Mouse (Mus musculus) C2C12 (cell line): ENCODE data around the gene 9330159F19Rik. TPM values are rescaled to one million over a fixed set of nuclear protein-coding genes. Genes with fewer than 3 reads are reported as not detected.

Experiments
- H3K27me3 ChIP-seq: one replicate; pipeline ENCODE4 v1.6.1; 2011; ENCODE audit not compliant: control insufficient read depth, insufficient read depth, insufficient read length
- H3K36me3 ChIP-seq: one replicate; pipeline ENCODE4 v1.6.1; 2011; ENCODE audit not compliant: control insufficient read depth, insufficient read depth
- H3K4me3 ChIP-seq: one replicate; pipeline ENCODE4 v1.5.1; 2011; ENCODE audit warnings: mild to moderate bottlenecking, control low read depth; ENCODE audit not compliant: poor library complexity, insufficient read depth, severe bottlenecking
- H3K79me2 ChIP-seq: one replicate; pipeline ENCODE4 v1.6.1; 2011; ENCODE audit not compliant: control insufficient read depth, insufficient read depth
- H3K79me3 ChIP-seq: one replicate; pipeline ENCODE4 v1.6.1; 2011; ENCODE audit warnings: low read depth, control low read depth
- H3ac ChIP-seq: one replicate; pipeline ENCODE3; 2011; ENCODE audit warnings: low read depth; ENCODE audit not compliant: control insufficient read depth, insufficient read length
- CEBPB ChIP-seq: IDR thresholded peaks from one replicate; pipeline ENCODE4 v1.6.1; 2011; ENCODE audit warnings: low read depth, mild to moderate bottlenecking, control low read depth, moderate library complexity
- CTCF ChIP-seq: IDR thresholded peaks from one replicate; pipeline ENCODE4 v1.5.1; 2011; ENCODE audit not compliant: control insufficient read depth, insufficient read depth, insufficient read length
- FOSL1 ChIP-seq: IDR thresholded peaks from one replicate; pipeline ENCODE4 v1.8.0; 2011; ENCODE audit warnings: mild to moderate bottlenecking, low read length; ENCODE audit not compliant: poor library complexity, insufficient read depth, severe bottlenecking
- MAX ChIP-seq: IDR thresholded peaks from one replicate; pipeline ENCODE4 v1.6.1; 2011; ENCODE audit warnings: mild to moderate bottlenecking, control low read depth
- MYOD1 ChIP-seq: IDR thresholded peaks from one replicate; pipeline ENCODE4 v1.6.1; 2011; ENCODE audit warnings: low read depth; ENCODE audit not compliant: control insufficient read depth, insufficient read length
- MYOG ChIP-seq: IDR thresholded peaks from one replicate; pipeline ENCODE4 v1.6.1; 2011; ENCODE audit not compliant: control insufficient read depth, insufficient read length; ENCODE audit errors: extremely low read depth
- USF1 ChIP-seq: IDR thresholded peaks from one replicate; pipeline ENCODE4 v1.6.1; 2011; ENCODE audit warnings: low read depth, mild to moderate bottlenecking, control low read depth, moderate library complexity
- long read RNA-seq, 2 experiments: library from polyadenylated mRNA; unstranded; transcript quantifications; one replicate each; pipeline ENCODE4 v2.0.0; 2019 to 2020
- polyA plus RNA-seq: library from polyadenylated mRNA; unstranded; fragments of >200 nt; fragmentation: generic; extraction: Trizol; gene quantifications from one replicate; pipeline ENCODE4 v1.2.1, GENCODE M21; 2012; ENCODE audit warnings: missing spikeins

The 9330159F19Rik gene
- polyA plus RNA-seq: 1.0 TPM
- long read RNA-seq, experiment 1, partial matches to known transcripts: 0 of 2 reads
- long read RNA-seq, experiment 1, other reads (novel, unspliced or antisense): 0 of 2 reads
- long read RNA-seq, experiment 2: 0 reads

DNA sequence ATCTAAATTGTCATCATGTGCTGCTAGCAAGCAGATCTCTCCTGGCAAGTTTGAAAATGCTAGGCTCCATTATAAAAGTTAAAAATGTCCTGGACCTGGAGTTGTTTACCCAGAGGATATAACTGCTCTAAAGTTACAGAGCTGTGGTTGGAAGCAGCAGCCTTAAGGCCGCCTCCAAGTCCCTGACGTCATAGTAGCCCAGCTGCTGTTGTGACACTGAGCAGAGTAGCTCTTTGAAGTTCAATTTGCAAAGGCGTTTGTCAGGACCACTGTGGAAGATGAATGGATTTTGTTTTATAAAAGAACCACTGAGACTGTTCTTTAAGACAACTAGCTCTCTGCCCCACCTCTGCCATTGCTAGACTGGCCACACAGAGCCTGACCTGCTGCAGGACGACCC lies at the start of gene 9330159F19Rik:
Gene 9330159F19Rik (plus strand): TSS at position 154 of the 400 bp plus-strand sequence.
- no peak within 1 kb of the TSS for H3ac ChIP-seq
- H3K36me3 ChIP-seq: no peaks in the 10 kb centered on the region
- no peak within 1 kb of the TSS for H3K4me3 ChIP-seq
- no peaks in the 10 kb centered on the region for H3K27me3 ChIP-seq
- no peaks in the 10 kb centered on the region for H3K79me2 ChIP-seq
- H3K79me3 ChIP-seq: no peaks in the 10 kb centered on the region
- no peak for TF ChIP-seq CEBPB
- TF ChIP-seq CTCF: no peak
- TF ChIP-seq MYOD1: peak; percentile 28

DNA sequence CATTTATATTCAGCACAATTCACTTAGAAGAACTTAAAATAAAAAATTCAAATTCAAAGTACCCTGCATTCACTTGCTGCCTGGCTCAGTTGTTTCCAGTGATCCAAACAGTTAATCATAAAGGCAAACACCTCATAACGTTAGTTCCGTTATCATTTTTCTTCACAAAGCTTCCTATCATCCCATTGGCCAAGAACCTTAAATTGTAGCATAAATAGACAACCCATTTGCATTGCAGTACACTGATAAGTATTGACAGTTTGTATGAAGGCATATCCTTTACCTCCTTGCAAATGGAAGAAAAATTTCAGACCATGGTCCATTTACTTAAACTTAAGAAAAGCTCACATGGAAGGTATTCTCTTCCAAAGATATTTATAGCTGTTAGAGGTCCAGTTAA lies 49.7 kb upstream of the 9330159F19Rik start:
- Histone ChIP-seq H3K27me3 (no peaks in the 10 kb centered on the region), H3K4me3 (no peak overlapping the region), H3K36me3 (peaks cover 31% of the 10 kb centered on the region), H3K79me3 (no peaks in the 10 kb centered on the region), H3ac (no peak overlapping the region), H3K79me2 (no peaks in the 10 kb centered on the region)
- TF ChIP-seq MYOG (no peak), MYOD1 (no peak), CTCF (no peak), CEBPB (no peak), USF1 (no peak), MAX (no peak), FOSL1 (no peak)

DNA sequence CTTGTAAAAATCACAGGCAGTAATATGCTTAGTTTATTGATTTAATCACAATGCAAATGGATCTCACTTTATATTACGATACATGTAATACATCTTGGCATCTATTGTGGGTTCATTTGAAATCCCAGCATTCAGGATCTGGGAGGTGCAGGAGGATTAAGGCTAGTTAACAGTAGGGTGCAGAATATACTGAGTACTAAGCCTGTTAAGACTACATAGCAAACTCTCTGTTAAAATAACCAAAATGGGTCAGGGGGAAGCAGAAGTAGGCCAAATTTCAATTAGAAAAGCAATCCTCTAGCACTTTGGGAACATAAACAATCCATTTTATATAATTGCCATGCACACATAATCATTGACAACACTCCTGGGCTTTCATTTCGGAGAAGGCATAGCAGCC lies 37.6 kb upstream of the 9330159F19Rik start:
- Histone ChIP-seq H3K27me3 (no peaks in the 10 kb centered on the region), H3ac (no peak overlapping the region), H3K79me3 (no peaks in the 10 kb centered on the region), H3K36me3 (peaks cover 6% of the 10 kb centered on the region), H3K4me3 (no peak overlapping the region), H3K79me2 (no peaks in the 10 kb centered on the region)
- TF ChIP-seq MAX (no peak), MYOD1 (no peak), CEBPB (no peak), FOSL1 (no peak), USF1 (no peak), MYOG (no peak), CTCF (no peak)

DNA sequence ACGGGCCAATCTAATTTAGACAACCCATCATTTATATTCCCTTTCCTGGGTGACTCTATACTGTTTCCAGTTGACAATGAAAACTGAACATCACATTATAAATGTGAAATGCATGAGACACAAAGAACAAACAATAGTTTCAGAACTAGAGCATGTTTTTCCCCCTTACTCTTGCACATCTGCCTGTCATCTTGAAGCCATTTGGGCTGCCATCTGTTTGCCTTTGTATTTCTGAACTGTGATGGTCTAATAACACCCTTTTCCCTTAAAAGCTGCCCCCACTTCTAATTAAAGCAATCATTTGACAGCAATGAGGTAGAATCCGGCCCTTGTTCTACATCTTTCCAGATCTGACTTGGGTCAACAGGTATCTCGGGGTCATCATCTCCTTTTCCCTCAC lies 35.8 kb upstream of the 9330159F19Rik start:
- no peak overlapping the region for H3K4me3 ChIP-seq
- H3ac ChIP-seq: no peak overlapping the region
- no peaks in the 10 kb centered on the region for H3K27me3 ChIP-seq
- no peaks in the 10 kb centered on the region for H3K79me2 ChIP-seq
- TF ChIP-seq MYOG: no peak
- TF ChIP-seq FOSL1: no peak
- H3K79me3 ChIP-seq: no peaks in the 10 kb centered on the region
- peaks cover 15% of the 10 kb centered on the region for H3K36me3 ChIP-seq

DNA sequence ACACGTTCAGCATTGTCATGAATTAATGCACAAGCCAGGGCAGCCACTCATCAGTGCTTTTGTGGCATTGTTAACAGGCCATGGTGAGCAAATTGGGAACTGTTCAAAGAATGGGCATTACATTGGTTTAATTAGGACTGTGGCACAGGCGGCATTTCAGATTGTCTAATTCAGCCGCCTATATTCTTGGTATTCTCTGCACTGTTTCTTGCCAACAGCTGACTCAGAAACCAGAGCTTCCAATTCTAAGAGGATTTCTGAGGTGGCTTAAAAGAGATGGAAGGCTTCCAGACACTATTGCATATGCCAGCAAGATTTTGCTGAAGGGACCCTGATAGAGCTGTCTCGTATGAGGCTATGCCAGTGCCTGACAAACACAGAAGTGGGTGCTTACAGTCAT lies 34.5 kb upstream of the 9330159F19Rik start:
- no peaks in the 10 kb centered on the region for H3K79me3 ChIP-seq
- TF ChIP-seq USF1: no peak
- no peak for TF ChIP-seq MYOG
- TF ChIP-seq MYOD1: no peak
- TF ChIP-seq FOSL1: no peak
- no peak for TF ChIP-seq CTCF
- no peak for TF ChIP-seq MAX
- TF ChIP-seq CEBPB: no peak
- H3K4me3 ChIP-seq: no peak overlapping the region
- H3K27me3 ChIP-seq: no peaks in the 10 kb centered on the region
- H3ac ChIP-seq: no peak overlapping the region
- H3K79me2 ChIP-seq: no peaks in the 10 kb centered on the region
- peaks cover 24% of the 10 kb centered on the region for H3K36me3 ChIP-seq

DNA sequence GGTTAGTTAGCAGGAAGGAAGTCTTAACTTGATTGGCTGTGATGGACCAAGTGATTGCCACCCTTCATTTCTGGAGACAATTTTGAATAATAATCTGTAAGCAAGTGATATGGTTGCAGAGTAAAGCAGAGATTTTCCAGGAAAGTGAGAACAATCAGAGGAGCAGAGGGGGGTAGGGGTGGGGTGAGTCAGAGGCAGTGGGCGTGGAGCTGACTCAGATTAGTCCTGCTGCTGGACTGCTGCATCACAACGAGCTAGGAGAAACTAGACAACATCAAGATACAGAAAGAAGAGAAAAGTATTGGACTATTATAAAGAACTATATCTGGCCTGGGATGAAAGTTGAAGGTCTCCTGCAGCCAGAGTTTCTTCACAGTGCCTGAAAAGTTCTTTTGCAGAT lies 33.4 kb upstream of the 9330159F19Rik start:
- Histone ChIP-seq H3ac (no peak overlapping the region), H3K4me3 (no peak overlapping the region), H3K79me3 (no peaks in the 10 kb centered on the region), H3K36me3 (peaks cover 26% of the 10 kb centered on the region), H3K79me2 (no peaks in the 10 kb centered on the region), H3K27me3 (no peaks in the 10 kb centered on the region)
- TF ChIP-seq MYOD1 (no peak), MYOG (no peak), CEBPB (no peak), MAX (no peak), USF1 (no peak), CTCF (no peak), FOSL1 (no peak)
